Mouse (Mus musculus) cerebellum, postnatal 14 days (tissue): ENCODE measurements at regions not wholly inside any gene's neighbourhood (a gene's known extent, or its start where the extent isn't known, plus 50 kb on each side); places are given as distances from the start of the nearest gene placed in this dataset.

Source experiments
- DNase-seq, 2 experiments: peaks; one replicate each; pipeline ENCODE4 v3.0.0; 2021; ENCODE audit warnings: mixed read lengths in 2 of 2

DNA sequence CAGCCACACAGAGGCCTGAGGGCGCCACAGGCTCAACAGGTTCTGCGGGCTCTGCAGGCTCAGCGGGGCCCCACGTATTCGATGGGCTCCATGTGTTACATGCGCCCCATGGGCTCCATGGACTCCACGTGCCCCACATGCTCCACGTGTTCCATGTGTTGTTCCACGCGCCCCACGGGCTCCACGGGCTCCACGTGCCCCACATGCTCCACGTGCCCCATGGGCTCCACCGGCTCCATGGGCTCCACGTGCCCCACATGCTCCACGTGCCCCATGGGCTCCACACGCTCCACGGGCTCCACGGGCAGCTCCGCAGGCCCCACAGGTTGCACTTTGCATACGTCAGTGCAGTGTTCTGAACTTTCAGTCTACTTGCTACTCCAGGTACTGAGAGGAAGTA is 114.0 kb upstream of the Map1b start:
- DNase-seq: no peak

DNA sequence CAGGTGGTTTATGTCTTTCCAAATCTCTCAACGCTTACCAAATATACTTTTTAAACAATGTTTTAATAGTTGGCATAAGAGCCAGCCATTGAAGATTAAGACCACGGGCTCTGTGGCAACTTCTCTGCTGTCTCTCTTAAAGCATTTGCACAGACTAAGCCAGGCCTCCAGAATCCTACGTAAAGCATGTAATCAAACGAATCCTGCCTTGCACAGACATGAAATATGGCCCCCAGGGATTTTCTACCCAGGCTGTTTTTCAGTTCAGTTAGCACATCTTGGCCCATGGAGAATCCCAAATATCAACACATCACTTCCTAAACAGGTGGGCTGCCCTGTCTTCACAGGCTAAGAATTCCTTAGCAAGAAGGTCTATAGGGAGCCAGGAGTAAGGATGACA is 108.9 kb upstream of the Map1b start:
- DNase-seq: no peak

GRCm38 (mm10) chr13:99618332-99618731 is 102.0 kb upstream of the Map1b start:
- DNase-seq: no peak

DNA sequence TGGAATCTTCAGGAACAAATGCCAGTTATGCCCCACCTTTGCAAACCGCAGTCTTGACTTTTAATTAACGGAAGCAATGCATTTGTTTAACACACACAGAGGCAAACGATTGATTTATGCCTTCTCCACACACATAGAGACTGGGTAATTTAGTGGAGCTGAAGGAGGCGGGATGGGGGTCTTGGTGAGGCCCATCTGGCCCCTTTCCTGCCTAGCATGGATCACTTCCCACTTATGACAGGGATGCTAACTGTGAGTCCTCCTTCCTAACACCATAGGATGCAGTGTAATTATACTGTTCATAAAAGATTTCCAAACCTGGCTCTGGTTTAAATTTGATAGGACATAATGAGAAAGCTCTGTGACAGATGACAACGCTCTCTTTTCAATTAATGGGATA is 101.1 kb upstream of the Map1b start:
- no peak for DNase-seq

GRCm38 (mm10) chr13:99611715-99612494 is 95.6 kb upstream of the Map1b start:
- DNase-seq: no peak

GRCm38 (mm10) chr13:99610498-99610897 is 94.2 kb upstream of the Map1b start:
- peak in 1 of 2 experiments; percentile 31 for DNase-seq

DNA sequence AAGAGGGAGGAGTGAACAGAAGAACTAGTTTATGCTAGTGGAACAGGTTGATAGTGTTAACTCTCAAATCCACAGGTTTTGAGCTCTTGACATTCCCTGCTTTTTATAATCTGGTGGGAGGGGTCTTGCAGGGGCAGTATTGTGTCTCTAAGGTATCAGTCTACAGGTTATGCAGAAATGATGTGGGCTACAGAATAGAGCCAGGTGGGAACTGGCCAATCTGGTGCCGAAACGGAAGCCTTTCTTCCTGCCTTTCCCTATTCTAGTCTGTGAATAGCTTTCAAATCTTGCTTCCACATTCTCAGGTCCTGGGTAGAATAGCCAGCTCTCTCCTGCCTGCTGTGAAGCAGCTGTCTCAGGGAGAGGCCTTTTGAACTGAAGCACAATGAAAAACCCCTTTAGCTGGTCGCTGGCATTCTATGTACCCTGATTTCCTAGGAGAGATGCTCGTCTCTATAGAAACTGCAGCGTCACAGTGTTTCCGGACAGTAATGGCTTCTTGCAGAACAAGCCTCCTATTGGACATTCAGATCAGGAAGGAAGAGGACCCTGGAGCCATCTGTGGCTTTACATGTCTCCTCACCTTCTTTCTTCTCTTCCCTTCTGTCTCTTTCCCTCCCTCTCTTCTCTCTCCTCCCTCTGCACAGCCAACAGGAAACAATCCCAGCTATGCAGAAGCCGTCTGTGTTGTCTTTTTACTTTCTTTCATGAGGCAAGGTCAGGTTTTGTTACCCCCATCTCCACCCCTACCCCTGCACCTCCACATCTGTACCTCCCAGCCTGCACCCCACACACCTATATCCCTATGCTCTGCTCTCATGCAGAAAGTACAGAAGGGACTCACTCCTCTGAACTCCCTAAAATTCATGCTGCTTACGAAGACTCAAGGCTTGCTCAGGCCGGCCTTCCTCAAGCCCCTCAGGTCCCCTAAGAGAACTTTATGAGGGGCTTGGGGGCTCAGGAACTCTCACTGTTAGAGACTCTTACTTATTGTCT is 93.1 kb upstream of the Map1b start:
- DNase-seq: peak in 1 of 2 experiments; percentile 8

- DNase-seq: no peak
Observed at GRCm38 (mm10) chr13:99608591-99608990, 92.3 kb upstream of the Map1b start.

DNA sequence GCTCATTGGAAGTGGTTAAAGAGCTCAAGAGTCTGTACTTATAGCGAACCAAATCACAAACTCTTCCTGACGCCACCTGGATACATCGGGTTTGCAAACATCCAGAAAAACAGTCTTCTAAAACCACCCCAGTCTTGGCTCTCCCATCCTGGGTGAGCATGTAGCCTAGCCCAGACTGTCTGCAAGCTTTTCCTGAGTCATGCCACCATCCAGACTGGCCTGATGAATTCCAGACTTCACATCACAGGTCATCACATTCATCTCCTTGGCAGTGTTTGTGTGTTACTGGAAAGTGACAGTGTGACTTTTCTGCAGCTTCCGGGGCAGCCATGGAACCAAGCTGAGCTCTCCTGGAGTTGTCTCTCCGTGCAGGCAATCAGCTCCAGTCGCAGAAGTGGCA is 90.9 kb upstream of the Map1b start:
- no peak for DNase-seq

- DNase-seq: peak; percentile 29 to 43
Observed at GRCm38 (mm10) chr13:99606606-99606990, 90.3 kb upstream of the Map1b start.

DNA sequence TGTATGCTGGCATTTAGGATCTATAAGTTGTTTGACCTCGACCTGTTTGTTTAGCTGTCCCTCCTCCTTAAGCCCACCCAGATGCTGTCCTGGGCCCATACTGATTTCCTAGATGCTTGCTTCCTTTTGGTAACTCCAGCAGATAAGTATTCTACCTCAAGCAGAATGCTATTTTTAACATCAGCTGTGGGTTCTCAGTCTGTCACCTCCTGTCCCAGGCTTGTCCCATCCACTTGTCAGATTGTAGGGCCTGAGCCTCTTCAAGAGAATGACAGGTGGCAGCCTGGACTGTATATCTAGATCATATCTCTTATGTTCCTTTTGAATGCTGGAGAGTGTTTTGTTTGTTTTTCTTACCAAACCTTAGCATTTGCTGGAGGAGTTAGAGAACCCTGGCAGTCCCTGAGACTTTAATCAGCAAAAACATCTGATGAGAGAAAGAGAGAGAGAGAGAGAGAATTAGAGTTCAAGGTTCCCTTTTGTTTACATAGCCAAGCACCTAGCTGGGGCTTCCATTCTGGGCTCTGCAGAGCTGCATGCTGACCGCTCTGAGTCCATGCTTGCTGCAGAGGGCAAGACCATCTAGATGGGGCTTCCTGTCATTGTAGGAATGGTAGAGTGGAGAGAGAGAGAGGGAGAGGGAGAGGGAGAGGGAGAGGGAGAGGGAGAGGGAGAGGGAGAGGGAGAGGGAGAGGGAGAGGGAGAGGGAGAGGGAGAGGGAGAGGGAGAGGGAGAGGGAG is 89.7 kb upstream of the Map1b start:
- no peak for DNase-seq

DNA sequence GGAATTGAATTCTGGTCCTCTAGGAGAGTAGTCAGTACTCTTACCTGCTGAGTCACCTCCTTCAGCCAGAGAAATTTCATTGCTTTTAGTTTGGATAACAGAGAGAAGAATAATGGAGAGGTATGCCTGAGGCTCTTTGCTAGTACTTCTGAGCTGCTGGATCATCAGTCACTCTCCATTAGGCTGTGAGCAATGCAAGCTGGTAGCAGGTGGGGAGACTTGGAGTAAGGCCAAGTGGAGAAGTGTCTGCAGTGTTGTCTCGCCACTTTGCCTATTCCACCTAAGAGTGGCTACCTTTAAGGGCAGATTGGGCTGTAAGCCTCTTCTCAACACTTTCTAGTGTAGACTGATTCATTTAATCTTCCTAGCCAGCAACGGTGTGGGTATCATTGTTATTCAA is 81.6 kb upstream of the Map1b start:
- peak; percentile 68 to 75 for DNase-seq

DNA sequence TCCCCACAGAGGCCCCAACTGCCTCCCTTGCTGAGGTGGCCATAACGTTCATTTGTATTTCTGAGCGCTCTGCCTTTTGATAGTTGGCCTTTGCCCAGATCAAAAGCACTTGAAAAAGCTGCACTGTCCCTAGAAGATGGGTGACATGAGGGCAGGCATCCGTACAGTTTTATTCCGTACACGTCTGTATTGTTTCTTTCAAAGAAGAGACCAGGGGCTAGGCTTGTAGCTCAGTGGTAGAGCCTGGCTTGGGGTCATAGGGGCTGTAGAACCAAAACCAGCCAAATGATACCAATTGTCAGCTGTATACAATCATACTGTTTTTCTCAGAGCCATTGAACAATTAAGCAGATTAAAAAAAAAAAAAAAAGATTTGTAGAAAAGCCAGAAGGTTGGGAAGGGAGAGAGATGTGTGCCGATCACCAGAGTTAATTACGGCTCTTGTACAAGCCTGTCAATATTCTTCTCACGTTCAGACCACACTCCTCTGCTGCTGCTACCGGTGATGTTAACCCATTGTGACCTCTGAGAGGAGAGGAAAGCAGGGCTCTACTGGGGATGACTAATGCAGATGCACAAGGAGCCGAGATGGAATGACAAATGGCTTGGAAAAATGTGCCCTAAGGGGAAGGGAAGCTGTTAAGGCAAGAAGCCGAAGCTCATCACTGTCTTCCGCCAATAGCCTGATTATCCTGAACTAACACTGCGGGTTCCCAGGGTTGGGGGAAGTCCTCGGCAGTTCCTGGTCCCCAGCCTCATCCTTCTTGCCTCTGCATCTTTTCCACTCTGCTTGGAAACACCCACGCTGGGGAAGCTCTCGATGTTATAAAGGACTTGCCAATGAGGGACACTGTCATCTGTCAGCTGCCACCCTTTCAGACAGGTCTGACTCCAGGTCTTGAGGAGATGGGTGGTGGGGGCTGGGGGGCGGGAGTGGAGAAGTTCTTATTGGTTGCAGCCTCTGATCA is 77.8 kb upstream of the Map1b start:
- no peak for DNase-seq

DNA sequence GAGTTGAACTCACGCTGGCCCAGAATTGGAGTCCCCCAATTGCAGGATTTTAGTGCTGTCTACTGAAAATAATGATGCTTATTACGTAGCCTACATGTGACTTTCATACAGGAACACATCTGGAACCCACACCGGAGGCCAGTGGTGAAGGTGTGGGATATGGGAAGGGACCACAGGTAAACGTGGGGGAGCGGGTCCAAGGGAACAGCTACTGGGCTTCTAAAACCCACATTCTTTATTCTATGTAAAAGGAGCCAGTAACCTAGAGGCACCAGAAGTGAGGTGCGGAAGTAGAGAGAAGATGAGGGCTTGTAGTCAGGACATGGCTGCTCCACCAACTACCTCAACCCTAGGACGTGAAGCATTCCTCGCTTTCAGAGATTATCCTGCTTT is 76.9 kb upstream of the Map1b start:
- no peak for DNase-seq

DNA sequence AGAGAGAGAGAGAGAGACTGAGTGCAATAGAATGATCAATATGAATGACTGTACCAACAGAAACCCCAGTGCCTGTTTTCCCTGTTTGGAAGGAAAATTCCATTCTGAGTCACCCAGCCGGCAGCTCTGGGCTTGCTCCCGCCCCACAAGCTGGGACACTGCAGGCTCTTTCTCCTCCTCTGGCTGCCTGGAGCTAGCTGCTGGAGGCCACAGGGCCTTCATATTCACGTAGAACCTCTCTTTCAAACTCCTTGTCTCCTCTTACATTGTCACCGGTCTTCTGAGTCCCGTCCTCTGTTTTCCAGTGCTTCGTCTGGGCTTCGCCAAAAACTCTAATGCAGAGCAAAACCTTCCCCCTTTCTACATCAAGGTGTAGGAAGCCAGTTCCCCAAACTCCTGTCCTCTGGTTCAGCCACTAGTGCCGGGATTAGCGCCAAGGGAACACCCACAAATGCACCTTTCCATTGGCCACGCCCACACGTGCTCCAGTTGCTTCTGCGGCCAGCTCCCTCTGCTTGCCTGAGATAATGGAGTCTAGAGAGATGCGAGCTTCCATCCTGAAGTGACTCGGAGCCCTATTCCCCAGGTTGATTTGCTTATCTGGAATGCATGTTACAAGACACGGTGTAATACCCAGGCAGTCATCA is 76.4 kb upstream of the Map1b start:
- DNase-seq: no peak

GRCm38 (mm10) chr13:99588646-99589045 is 72.3 kb upstream of the Map1b start:
- no peak for DNase-seq

DNA sequence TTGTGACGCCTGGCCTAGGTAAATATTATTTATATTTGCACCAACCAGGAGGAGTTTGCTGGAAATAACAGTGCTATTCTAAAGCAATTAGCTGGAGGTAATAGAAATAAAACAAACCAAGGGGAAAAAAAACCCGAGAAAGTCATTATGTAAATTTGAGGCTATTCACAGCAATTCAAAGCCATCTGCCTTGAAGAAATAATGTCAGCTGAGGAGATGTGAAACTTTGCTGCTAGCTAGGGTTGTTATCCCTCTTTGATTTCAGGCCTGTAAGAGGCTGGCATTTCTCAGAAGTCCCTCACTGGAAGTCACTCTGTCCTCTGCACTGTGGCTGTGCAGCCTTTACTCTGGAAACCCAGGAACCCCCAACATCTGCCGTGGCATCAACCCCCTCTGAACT is 67.5 kb upstream of the Map1b start:
- DNase-seq: no peak

DNA sequence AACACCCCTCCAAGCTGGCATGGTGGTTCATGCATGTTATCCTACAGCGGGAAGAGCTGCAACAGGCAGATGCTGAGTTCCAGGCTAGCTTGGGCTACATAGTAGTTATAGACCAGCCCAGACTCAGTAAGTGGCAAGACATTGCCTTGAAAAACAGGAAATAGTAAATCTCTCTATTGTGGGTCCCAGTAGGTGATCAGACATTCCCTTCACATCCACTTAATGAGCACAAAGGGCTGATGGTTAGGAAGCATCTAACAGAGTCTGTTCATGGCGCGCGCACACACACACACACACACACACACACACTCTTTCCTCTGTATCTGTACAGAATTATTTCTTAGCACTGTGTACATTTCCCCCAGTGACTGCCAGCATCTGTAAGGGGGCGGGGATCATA is 64.0 kb upstream of the Map1b start:
- no peak for DNase-seq

DNA sequence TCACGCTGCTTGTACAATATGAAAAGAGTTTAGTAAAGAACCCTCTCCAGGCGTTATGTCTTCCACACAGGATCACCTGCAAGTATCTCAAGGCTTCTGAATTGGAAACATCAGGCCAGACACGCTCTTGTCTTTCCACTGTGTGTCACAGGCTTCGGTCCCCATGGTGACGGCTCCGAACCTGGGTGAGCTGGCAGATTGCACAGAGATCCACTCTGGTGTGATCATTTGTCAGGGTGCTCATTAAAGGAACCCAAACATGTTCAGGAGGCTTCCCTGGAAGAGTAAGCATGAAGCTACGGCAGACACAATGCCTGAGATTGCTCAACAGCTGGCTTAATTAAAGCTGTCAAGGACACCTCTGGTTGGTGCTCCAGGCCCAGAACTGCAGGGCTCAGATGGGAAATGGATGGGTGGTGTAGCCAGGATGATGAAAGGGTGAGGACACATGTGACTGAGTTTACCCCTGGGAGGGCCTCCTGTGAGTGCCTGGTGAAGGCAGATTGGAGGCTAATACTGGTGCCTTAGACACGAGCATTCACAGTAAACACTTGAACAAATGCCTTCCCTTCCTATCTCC is 63.3 kb upstream of the Map1b start:
- DNase-seq: no peak

- no peak for DNase-seq
Observed at GRCm38 (mm10) chr13:99577686-99578085, 61.3 kb upstream of the Map1b start.

DNA sequence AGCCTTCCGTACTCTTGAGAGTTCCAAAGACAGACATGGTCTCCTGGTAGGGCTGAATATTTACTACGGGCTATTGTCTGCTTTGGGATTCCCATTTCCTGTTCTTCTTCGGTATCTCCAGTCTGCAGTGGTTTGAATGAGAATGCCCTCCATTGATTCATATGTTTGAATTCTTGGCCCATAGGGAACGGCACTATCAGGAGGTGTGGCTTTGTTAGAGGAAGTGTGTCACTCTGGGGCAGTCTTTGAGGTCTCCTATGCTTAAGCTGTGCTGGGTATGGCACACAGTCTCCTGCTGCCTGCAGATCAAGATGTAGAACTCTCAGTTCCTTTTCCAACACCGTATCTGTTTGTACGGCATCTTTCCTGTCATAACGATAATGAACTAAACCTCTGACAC is 56.7 kb upstream of the Map1b start:
- no peak for DNase-seq
